Mouse (Mus musculus) heart, adult 8-10 months (tissue): Measurements from ENCODE around the gene Pdcd6ip. TPM values are rescaled to one million over a fixed set of nuclear protein-coding genes. Genes with fewer than 3 reads are reported as not detected.
"Not testable (repeated sequence)": the region's sequence is repeated elsewhere in the genome, so short reads cannot be mapped to it uniquely, and the experiment has no call there.

Experiments
- DNase-seq: peaks from one replicate; pipeline ENCODE4 v3.0.0; 2022; ENCODE audit warnings: low spot score
- total RNA-seq, 4 experiments: library from RNA; stranded (reverse); gene quantifications; 2 replicates each; pipeline ENCODE4 v1.2.4; 2022

The Pdcd6ip gene
- total RNA-seq = 10 to 100 TPM; 60.2 to 63.5 (median 61.6) TPM

DNA sequence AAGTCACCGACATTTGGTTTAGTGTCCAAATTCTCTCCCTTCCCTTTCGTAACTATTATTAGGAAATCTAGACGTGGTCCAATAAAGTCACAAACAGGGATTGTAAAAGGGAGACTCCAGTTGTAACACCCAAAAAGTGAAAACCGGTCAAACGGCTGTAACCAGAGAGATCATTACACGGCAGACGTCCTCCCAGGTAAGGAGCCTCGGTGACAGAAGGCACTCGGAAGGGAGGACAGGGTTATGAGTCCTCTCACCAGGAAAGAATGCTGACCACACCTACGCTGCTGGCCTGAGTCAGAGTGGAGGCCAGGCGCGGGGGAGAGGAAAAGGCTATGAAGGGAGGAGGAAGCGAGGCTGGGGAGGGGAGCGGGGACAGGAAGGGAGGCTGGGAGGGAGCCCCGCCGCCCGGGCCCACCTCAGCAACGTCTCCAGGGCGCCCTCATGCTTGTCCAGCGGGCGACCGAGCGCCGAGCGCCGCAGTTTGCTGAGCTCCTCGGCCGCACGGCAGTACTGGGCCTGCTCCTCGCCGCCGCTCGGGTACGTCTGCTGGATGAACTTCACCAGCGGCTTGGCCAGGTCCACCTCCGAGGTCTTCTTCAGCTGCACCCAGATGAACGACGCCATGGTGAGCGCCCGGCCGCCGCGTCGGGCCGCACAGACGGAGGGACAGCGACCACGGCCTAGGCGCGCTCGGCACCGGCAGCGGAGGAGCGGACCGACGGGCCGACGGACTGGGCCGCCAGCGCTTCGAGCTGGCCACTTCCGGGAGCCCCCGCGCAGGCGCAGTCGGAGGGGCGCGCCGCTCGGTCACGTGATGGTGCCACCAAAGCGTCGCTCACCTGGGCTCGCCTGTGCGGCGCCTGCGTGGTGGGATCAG lies at the start of gene Pdcd6ip:
TSS of gene Pdcd6ip (minus strand) at position 779 of the 880 bp plus-strand sequence.
- peak; percentile 89 for DNase-seq

DNA sequence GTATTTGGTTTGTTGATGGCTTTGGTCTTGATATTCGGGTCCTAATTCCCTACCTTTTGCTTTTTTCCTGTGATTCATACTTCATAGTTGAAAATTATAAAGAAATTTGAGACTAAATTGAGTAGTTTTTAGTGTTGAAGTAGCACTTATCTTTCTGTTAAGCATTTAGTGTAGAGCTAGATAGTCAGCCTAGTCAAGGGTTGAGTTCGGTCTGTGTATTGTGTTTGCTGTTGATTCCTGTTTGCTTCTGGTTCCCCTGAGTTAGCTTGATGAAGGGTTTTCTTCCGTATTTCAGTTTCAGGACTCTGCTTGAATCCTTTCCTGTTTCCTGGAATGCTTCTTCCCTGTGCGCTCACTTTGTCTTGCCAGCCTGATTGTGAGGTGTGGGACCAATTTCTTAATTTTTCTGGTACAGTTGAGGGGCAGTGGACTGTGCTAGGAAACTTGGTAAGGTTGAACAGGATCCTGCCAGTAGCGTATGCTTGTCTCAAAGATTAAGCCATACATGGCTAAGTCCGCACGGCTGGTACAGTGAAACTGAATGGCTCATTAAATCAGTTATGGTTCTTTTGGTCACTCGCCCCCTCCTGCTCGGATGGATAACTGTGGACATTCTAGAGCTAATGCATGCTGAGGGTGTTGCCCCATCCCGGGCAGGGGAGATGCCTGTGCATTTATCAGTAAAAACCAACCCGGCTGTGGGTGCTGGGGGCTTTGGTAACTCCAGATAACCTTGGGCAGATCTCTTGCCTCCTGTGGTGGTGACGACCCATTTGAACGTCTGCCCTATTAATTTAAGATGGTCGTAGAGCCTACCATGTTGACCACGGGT lies 48.0 kb upstream of the Pdcd6ip start:
- DNase-seq = no peak

DNA sequence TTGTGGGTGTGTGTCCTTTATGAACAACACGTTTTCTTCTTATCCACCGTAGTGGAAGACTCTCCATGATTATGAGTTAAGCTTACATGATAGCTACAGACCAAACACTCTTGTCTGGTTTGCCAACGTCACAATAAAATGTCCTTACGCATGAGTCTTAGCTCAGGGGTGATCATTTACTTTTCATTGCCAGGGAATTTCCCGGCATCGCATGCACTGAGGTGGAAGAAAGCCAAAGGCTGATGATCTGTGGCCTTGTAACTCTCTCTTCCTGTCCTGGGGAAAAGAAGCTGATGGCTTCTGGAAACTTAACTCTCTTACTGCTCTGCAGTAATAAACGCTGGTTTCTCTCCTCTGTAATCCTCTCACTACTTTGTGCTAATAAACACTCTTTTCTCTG lies 41.3 kb upstream of the Pdcd6ip start:
- peak; percentile 61 for DNase-seq

DNA sequence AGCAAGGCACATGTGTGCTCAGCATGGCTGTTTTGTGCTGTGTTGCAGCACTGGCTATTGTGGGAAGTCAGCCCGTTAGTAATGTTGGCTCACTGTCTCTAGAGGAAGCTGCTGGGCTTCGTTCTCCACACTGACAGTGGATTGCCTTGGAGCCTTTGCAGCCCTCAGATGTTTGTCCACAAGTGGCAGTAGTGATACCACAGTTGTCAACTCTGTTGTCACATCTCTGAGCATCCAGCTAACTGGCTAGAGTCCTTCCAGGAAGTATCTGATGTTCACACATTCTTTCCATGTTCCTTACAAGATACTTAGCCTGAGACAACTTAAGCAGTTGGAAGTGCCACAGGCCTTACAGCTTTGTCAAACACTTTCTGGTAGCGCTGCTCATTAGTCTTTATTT lies 35.2 kb upstream of the Pdcd6ip start:
- no peak for DNase-seq

DNA sequence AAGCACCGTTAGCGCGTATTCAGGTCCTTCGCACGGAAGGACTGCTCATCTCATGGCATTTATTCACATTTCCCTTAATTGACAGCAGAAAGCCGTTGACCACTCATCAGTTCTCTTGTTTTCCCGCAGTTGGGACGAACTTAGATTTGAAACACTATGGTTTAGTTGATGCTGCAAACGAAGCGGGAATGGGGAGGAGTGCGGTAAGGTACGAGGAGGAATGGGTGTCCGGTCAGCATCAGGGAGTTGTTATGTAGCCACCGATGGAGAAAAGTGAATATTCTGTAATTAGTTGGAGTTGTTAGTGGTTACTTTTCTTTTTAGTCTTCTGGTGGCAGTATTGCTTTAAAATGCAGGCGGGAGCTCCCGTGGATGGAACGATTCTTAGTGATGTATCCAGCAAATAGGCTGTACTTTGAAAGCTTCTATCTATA lies 34.3 kb upstream of the Pdcd6ip start:
- peak; percentile 31 for DNase-seq

DNA sequence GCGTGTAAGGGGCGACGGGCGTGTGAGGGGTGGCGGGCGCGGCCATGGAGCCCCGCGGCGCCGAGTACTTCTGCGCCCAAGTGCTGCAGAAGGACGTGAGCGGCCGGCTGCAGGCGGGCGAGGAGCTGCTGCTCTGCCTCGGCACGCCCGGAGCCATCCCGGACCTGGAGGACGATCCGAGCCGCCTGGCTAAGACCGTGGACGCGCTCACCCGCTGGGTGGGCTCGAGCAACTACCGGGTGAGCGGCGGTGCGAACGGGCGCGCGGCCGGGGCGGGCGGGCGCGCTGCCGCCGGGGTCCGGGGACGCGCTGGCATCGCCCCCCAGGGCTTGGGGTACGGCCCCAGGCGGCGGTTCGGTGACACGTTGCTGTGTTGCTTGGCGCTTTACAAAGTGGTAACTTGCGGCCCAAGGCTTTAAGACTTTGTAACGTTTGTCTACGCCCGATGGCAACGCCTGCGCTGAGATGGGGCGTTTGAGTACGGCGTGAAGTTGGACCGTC lies 33.6 kb upstream of the Pdcd6ip start:
- no peak for DNase-seq

DNA sequence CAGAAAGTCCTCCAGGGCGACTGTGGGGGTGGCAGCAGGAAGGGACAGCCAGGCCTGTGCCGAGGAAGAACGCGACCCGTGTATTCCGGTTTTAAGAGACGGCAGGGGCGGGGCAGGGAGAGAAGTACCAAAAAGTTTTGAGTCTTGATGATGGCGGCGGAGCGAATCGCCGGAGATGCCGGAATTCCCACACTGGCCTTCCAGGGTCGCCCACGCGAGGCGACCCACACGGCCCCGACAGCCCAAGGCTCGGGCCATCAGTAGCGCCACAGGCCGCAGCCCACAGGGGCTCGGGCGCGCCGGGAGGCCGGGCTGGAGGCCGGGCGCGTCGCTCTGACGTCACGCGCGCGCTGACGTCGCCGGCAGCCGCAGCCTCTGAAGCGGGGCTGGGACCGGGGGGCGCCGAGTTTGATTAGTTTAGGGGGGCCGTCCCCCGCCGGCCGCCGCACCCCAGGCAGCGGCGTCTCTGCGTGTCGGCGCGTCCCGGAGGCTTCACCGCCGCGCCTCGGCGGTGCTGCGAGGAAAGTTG lies 33.1 kb upstream of the Pdcd6ip start, which contains the start of gene Clasp2:
TSS of gene Clasp2 (plus strand) at position 366 of the 529 bp plus-strand sequence.
- DNase-seq = peak; percentile 86

DNA sequence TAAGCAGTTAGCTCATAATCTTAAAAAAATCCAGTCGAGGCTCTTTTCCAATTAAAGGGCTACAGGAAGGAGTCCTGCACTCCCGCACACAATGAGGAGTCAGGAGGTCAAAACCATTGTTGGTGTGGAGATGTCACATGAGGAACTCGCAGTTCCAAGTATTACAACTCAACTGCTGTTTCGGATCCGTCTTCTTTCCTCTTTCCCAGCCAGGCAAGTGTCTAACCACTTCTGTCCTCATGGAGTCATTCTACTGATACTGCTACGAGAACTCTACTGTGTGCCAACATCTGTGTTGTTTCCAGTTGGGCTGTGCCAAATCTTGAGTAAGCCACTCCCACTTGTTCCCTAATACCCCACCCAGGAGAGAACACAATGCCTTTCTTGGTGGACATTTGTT lies 30.9 kb upstream of the Pdcd6ip start:
- DNase-seq = peak; percentile 77

DNA sequence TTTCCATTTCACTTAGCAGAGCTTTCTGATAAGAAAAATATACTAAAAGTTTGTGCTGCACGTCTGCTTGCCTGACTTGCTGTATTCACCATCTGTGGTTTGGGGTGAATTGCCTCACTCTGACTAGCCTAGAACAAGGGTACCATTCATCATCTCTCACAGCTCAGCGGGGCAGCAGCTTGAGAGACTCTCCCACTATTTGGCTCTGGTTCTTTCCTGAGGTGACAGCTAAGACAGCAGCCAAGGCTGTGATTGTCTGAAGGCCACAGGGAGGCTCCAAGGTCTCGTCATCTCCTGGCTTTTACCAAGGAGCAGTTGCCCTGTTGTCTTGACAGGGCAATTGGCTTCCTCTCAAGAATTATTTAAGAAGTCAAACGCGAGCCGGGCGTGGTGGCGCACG lies 30.0 kb upstream of the Pdcd6ip start:
- DNase-seq = no peak

DNA sequence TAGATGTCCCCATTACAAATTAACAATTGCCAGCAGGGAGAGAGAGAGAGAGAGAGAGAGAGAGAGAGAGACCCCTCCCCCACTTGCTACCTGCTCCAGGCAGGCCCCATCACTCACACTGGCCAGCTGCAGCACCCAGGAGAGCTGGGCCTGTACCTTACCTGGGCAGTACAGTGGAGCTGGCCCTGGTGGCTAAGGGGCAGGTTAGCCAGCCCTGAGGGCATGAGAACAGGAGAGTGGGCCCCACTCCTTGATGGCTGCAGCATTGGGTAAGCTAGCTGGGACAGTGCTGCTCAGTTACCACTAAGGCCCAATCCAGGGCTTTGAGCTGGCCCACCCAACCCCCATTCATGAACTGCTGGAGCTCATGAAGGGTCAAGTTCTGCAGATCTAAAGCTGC lies 27.9 kb upstream of the Pdcd6ip start:
- DNase-seq = no peak

DNA sequence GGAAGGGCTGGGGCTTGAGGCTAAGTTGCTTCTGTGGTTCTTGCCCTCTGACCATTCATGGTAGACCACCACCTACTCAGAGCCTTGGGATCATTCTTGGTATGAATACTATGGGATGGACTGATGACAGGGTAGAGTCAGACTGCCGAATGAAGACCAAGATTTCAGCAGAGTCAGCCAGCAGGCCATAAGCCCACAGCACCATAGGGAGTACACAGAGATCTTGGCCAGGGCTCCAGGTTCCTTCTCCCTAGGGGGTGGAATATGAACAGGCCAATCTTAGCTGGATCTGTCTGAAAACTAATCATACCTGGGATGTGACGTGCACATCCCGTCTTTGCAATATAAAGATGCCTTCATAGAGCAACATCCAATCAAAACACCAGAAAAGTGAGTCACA lies 23.5 kb upstream of the Pdcd6ip start:
- no peak for DNase-seq

DNA sequence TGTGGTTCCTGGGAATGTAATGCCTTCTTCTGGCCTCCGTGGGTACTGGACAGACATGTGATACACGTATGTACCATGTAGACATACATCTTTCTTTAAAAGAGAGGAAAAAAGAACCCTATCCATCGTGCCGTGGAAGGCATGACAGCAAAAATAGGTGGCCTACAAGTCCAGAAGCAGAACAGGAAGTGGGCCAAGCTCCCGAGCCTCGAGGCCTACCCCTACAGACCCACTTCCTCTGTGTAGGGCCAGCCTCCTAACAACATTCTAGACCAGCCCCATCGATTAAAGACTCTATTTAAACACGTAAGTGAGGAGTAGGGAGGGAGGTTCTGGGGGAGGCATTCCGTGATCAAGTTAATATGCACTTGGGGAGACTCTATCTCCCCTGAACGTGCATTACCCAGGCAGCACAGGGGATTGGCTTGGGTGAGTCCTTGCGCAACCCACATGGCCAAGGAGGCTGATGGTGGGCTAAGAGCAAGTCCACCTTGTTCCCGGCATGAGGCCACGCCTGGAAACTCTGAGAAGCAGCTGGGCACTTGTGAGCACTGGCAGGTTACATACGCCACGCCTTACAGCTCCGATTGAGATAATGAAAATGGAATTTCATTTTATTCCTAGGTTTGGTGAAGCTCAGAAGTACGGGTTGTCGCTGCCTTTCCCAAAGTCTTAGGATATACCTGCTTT lies 19.1 kb upstream of the Pdcd6ip start:
- DNase-seq = no peak

DNA sequence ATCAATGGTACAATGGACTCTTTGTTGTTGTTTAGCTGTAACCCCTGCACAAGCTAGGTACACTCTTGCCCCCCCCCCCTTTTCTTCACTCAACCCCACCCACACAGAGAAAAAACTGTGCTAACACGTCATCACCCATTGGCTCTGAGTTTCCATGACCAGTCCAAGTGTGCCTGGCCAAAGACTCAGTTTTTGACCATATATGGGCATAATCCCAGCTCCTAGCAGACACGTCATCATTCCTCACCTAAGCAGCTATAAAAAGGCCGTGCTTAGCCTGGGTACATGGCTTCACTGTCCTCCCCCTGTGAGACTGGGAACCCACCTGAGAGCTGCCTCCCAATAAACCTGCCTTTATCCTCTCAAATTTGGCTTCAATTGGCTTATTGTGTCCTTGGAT lies 18.1 kb upstream of the Pdcd6ip start:
- DNase-seq = no peak

DNA sequence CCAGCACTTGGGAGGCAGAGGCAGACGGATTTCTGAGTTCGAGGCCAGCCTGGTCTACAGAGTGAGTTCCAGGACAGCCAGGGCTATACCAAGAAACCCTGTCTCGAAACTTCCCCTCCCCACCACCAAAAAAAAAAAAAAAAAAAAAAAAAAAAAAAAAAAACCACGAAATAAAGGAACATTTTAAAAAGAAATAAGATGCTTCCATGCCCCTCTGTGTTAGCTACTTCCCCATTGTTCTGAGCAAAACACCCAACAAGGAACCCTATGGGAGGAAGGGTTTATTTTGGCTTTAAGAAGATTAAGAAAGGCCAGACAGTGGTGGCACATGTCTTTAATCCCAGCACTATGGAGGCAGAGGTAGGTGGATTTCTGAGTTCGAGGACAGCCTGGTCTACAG lies 17.6 kb upstream of the Pdcd6ip start:
- DNase-seq = not testable (repeated sequence)

DNA sequence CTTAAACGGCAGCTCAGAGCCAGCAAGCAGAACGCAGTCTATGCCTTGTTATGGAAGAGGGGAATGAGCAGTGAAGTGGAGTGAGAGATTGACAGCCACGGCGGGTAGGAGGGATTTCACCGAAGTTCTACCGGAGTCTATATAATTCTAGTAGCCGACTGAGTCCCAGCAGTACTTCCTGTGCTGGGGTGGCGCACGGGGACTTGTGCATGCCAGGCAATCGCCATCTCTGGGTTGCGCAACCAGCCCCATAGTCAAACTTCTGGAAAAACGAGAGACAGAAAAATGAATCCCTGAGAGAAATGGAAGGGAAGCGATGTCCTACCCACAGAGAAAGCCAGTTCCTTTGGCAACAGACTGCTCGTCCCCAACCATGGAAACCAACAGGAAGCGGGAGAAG lies 16.6 kb upstream of the Pdcd6ip start:
- no peak for DNase-seq

DNA sequence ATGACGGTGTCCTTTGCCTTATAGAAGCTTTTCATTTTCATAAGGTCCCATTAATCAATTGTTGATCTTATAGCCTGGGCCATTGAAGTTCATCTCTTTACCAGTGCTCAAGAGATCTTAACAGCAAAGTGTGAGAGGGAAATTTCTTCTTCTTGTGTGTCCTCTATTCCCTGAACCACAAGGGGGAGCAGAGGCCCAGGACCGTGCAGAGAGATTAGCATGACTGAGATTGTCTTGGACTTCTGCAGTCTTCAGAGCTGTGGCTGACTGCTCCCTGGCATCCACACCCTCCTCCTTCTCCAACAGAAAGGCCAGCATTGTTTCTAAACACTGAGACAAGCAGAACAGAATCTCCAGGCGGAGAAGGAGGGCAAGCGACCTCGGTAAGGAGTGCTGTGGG lies 11.0 kb upstream of the Pdcd6ip start:
- DNase-seq = no peak

DNA sequence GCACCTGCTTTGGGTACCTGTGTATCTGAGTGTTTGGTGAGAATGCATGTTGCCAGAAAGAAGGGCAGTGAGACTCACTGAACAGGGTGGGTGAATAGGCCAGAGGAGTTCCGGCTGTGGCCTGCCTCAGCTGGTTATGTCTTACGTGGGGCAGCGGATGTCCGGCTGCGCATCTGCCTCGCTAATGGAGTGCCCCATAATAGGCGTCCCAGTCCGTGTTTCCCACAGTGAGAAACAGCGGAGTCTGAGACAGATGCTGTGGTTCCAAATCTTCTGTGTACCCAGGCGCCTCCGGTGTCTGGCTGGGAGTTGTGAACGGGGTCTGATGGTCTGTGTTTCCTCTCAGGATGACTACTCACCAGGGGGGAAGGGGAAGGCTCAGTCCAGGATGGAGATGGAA lies 2.8 kb upstream of the Pdcd6ip start:
- no peak for DNase-seq

DNA sequence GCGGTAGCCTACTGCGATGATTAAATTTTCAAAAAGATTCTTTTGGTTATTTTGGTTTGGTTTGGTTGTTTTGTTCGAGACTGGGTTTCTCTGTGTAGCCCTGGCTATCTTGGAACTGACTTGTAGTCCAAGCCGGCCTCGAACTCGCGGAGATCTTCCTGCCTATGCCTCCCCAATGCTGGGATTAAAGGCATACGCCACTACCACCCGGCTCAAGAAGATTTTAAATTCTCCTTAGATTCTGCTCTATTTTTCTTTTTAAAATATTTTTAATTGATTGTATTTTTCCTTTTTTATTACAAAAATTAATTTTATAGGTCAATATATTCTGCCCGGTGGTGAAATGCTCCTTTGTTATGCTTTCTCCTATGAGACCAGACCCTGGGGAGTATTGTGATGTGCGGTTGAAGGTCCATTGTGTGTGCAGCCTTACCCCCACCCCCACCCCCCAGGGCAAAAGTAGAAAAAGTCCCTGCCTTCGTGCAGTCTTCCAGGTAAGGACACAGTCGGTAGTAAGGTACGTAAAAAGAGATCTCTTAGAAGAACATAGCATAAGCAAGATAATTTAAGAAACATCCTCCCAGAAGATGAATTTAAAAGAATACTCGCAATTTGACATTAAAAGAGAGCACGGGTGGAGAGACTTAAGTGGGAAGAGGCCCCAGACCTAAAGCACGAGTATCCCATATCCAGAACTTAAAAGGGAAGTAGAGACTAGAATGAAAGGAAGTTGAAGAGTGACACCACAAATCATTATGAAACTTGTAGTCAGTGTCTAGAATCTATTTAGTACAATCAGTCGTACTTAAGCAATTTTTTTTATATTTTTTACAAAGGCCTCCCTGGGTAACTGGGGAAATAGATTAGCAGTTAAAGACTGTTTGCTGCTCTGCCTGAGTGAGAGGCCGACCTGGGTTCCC lies 562 bp upstream of the Pdcd6ip start:
- no peak for DNase-seq

DNA sequence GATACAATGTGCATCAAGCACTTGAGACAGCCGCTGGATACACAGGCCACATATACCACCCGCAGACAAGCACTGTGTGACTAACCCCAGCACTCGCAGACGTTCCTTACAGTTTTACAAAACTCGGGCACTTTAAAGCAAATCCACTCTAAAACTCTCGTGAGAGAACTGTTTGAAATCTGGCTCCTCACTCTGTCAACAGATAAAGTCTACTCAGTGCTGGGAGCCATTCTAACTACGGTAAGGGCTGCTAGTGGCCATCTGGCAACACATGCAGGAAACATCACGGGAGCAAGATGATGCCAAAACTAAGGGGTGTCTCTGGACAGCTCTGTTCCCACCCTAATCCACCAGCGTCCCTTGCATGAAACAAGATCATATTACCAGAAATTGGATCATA lies 1.2 kb downstream of the Pdcd6ip start:
- DNase-seq = peak; percentile 24

DNA sequence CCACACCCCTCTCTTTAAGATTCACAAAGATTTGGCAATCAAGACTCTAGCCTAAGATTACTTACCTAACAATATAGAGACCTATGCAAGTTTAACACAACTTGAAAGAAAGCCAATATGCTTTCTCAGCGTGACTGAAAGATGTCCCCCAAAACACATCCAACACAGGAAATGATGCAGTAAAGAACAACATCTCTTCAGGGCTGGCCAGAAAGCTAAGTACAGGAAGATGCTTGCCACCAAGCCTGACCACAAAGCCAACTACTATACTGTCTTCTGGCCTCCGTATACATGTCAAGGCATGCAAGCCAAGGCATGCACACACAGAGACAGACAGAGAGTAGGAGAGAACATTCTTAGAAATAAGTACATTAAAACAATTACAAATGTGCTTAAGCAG lies 2.0 kb downstream of the Pdcd6ip start:
- no peak for DNase-seq
